Mouse (Mus musculus): ENCODE data around the gene Nek7.

Gene Nek7

GRCm38 (mm10) chr1:138571038-138571441 is 48.9 kb downstream of the Nek7 start:
- no peak for DNase-seq (ENCODE audit: low spot score in 2 of 2)

- DNase-seq (ENCODE audit: low spot score in 2 of 2) = no peak
These were observed 51.3 kb downstream of the Nek7 start for GRCm38 (mm10) chr1:138568434-138569232.

GRCm38 (mm10) chr1:138567946-138568345 is 52.0 kb downstream of the Nek7 start:
- DNase-seq (ENCODE audit: low spot score in 2 of 2) = no peak

GRCm38 (mm10) chr1:138564677-138565076 is 55.3 kb downstream of the Nek7 start:
- no peak for DNase-seq (ENCODE audit: low spot score in 2 of 2)

DNA sequence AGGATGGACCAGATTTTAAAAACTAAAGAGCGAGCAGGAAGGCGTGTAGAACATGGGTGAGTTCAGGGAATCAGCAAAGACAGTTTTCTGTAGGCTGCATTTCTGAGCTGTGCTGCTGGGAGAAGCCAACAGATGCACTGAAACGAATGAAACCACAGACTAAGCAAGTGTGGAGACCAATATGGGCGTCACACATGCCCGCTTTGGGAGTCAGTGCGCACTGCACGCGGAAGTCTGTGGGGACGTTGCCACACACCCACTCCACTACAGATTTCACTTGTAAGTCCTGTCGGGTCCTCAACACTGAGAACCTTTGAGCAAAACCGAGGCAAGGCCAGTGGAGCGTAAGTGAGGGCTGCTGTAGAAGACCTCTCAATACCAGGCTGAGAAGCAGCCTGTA is 59.2 kb downstream of the Nek7 start:
- DNase-seq (ENCODE audit: low spot score in 2 of 2) = peak in 1 of 2 experiments; percentile 36

DNA sequence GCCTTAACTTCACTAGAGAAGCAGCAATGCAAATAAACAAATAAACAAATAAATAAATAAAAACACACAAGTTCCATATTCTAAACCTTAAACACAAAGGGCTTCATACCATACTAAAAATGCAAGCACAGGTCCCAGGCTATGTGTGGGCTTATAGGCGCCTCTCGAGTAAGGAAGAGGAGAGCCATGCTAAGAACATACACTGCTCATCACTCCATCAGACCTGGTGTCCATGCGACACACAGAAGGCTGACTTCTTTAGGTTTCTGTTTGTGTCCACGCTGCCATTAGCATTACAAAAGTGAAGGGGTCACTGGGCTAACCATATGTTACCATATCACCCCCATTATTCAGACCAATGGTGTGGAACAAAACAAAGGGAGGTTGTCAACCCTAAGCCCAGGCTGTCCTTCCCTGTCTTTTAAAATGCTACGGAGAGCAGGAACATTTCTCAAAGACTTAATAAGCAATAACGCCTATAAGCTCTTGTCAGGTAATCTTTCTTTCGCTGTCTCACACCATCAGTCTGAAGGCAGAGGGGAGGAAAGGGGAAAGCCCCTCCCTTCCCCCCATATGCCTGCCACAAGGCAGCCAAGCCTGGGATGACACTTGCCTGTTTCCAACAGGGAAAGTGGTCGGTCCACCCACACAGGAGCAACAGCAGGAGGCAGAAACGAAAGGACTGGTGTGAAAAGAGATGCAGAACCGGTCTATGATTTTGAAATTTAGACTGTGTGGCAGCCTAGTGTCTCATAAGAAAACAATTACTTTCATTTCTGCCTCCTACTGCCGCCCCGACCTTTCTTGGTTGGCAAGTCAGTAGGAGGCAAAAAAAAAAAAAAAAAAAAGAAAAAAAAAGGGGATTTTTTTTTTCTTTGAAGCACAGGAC is 60.5 kb downstream of the Nek7 start:
- no peak for DNase-seq (ENCODE audit: low spot score in 2 of 2)

DNA sequence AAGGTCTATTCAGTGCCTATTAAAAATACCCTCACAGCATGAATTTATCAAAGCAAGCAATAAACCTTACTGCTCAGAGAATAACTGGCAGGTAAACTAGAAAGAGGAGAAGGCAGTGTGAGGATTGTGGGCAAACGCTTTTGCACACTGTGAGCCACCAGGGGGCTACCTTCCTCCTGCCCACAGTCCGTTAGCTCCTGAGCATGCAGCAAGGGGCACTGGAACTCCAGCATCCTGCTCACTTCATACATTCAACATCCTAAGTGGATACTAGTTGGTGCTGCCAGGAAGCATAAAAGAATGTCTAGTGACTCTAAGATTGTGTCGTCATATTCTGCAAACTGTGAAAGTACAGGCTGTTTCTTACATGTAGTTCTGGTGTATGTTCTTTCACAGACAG is 61.6 kb downstream of the Nek7 start:
- no peak for DNase-seq (ENCODE audit: low spot score in 2 of 2)

DNA sequence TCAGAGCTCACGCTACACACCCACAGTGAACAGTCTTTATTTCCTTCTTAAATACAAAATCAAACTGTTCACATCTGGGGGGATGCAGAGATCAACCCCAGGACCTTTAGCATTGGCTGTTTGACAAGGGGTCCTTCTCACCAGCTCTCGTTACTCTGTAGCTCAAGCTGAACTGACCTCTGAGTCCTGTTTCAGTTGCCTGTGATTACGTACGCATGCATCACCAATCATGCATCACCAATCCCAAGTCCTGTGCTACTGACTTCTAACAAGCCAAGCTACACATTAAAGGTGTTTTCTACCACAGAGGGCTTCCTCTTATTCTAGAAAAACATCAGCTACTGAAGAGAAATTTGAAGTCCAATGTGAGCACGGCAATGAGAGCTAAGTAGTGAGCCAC is 65.0 kb downstream of the Nek7 start:
- no peak for DNase-seq (ENCODE audit: low spot score in 2 of 2)

DNA sequence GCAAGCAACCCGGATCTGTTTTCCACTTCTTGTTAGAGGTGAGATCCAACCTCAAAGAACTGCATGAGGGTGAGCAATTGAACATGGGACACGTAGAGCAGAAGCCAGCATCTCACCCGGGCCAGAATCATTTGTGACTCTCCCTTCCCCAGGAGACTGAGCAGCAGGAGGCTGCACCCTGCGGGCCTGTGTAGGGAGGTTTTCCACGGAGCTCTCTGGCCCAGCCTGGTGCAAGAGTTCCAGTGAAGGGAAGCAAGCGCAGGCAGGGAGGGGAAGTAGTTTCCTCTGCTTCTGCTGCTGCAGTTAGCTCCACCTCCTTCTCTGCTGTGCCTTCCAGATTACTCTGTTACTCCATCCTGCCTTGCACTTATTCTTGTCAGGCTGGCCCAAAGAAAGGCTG is 69.8 kb downstream of the Nek7 start:
- DNase-seq (ENCODE audit: low spot score in 2 of 2) = no peak

GRCm38 (mm10) chr1:138542170-138542515 is 77.8 kb downstream of the Nek7 start:
- DNase-seq (ENCODE audit: low spot score in 2 of 2) = no peak

- DNase-seq (ENCODE audit: low spot score in 2 of 2) = no peak
These were observed 78.3 kb downstream of the Nek7 start for GRCm38 (mm10) chr1:138541495-138542169.

GRCm38 (mm10) chr1:138539713-138540112 is 80.2 kb downstream of the Nek7 start:
- DNase-seq (ENCODE audit: low spot score in 2 of 2) = no peak

DNA sequence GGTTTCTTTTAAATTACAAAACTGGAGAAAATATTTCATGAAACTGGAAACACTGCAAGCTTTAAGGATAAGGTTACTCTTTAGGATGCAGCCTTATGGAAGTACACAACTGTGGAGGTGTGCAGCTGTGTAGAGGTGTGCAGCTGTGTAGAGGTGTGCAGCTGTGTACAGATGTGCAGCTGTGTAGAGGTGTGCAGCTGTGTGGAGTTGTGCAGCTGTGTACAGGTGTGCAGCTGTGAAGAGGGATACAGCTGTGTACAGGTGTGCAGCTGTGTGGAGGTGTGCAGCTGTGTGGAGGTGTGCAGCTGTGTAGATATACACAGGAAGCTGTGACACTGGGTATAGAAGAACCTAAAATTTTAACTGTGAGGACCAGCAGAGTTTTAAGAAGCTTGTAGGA is 81.7 kb downstream of the Nek7 start:
- no peak for DNase-seq (ENCODE audit: low spot score in 2 of 2)

GRCm38 (mm10) chr1:138535758-138536574 is 84.0 kb downstream of the Nek7 start:
- DNase-seq (ENCODE audit: low spot score in 2 of 2) = no peak

DNA sequence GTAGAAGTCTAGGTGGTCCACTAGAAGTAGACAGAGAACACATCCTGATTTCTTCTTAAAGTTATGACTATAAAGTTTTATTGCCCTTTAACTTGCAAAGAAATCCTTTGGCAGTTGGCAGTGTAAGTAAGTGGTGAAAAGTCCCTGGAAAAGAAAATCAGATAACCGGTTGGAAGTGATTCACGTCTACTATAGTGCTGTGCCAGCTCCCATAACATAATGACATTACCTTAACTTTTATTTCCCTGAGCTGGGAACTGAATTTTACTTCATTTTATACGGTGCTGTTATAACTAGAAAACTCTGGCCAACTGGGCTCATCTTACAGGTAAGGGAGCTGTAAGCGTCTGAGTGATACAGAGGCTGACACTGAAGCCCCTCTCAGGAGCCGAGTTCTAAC is 89.3 kb downstream of the Nek7 start:
- DNase-seq (ENCODE audit: low spot score in 2 of 2) = no peak

DNA sequence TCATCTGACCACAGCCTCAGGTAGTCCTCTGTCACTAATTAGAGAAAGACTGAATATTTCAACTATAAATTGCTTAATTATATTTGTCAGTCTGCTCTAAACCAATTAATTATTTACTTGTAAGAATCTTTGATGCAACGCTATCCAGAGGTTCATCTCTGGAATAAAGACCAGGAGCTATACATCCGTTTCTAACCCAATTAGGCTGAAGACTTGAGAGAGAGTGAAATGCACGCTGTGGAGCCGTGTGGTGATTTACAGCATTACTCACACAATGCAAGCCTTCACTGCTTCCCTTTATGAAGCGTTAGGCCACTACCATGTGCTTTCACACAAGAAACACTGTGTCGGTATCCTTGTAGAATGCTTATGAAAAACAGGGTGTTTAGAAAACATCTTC is 96.0 kb downstream of the Nek7 start:
- DNase-seq (ENCODE audit: low spot score in 2 of 2) = no peak

GRCm38 (mm10) chr1:138518235-138518634 is 101.7 kb downstream of the Nek7 start:
- DNase-seq (ENCODE audit: low spot score in 2 of 2) = no peak

GRCm38 (mm10) chr1:138517360-138518099 is 102.4 kb downstream of the Nek7 start:
- no peak for DNase-seq (ENCODE audit: low spot score in 2 of 2)

- no peak for DNase-seq (ENCODE audit: low spot score in 2 of 2)
These were observed 103.0 kb downstream of the Nek7 start for GRCm38 (mm10) chr1:138516946-138517345.

DNA sequence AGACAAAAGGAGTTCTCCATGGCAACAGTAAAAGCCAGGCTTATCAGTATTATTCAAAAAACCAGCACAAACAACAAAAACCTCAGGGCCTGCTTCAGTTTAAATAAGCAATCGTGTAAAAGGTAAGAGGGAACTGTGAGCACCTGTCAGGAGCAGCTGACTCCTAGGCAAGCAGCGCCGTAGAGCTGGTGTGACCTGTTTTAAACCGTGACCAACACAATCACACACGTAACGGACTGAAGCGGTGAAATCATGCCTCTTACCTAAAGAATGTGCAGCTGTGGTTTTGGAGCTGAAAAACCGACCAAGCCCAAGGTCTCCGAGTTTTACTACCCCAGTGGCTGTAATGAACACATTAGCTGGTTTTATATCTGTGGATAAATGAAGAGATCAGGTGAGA is 104.6 kb downstream of the Nek7 start:
- no peak for DNase-seq (ENCODE audit: low spot score in 2 of 2)

- no peak for DNase-seq (ENCODE audit: low spot score in 2 of 2)
These were observed 106.0 kb downstream of the Nek7 start for GRCm38 (mm10) chr1:138513982-138514381.
